Mouse (Mus musculus) stomach, embryonic 14.5 days (tissue): ENCODE results near the gene Qars. TPM values are rescaled to one million over a fixed set of nuclear protein-coding genes. Genes with fewer than 3 reads are reported as not detected.

Experiments
- ATAC-seq: fragments of 200-750 bp; cut with Nextera tagmentation; 2 replicates; pipeline ENCODE4 v1.8.0; 2017; ENCODE audit warnings: low read depth, moderate TSS enrichment; ENCODE audit not compliant: insufficient number of reproducible peaks, insufficient read depth, low FRiP score
- H3K27ac ChIP-seq: fragments of 300-500 bp; sonication (generic); 2 replicates; pipeline ENCODE4 v1.5.1; 2014; ENCODE audit warnings: mild to moderate bottlenecking, low read length, moderate library complexity, mixed read lengths
- H3K27me3 ChIP-seq: fragments of 300-500 bp; sonication (generic); 2 replicates; pipeline ENCODE4 v1.6.1; 2014; ENCODE audit warnings: low read length, control low read depth, mixed read lengths; ENCODE audit not compliant: control insufficient read depth, insufficient read depth
- H3K36me3 ChIP-seq: fragments of 300-500 bp; sonication (generic); 2 replicates; pipeline ENCODE4 v1.6.1; 2014; ENCODE audit warnings: mild to moderate bottlenecking, control low read depth, low read length, moderate library complexity, mixed read lengths; ENCODE audit not compliant: control insufficient read depth, insufficient read depth
- H3K4me1 ChIP-seq: fragments of 300-500 bp; sonication (generic); 2 replicates; pipeline ENCODE4 v1.6.1; 2014; ENCODE audit warnings: low read length, control low read depth, mixed read lengths; ENCODE audit not compliant: control insufficient read depth, insufficient read depth
- H3K4me2 ChIP-seq: fragments of 300-500 bp; sonication (generic); replicated peaks from 2 replicates; pipeline ENCODE4 v1.6.1; 2014; ENCODE audit warnings: low read depth, low read length, control low read depth
- H3K4me3 ChIP-seq: fragments of 300-500 bp; sonication (generic); 2 replicates; pipeline ENCODE4 v1.5.1; 2014; ENCODE audit warnings: low read depth, low read length, control low read depth
- H3K9ac ChIP-seq: fragments of 300-500 bp; sonication (generic); replicated peaks from 2 replicates; pipeline ENCODE4 v1.6.1; 2014; ENCODE audit warnings: low read depth, mild to moderate bottlenecking, control low read depth, low read length, moderate library complexity, mixed read lengths
- H3K9me3 ChIP-seq: fragments of 300-500 bp; sonication (generic); 2 replicates; pipeline ENCODE4 v1.6.1; 2016; ENCODE audit warnings: low read depth, low read length, control low read depth; ENCODE audit not compliant: control insufficient read depth
- WGBS: fragments of 180-500 bp; shearing (Covaris S2); extraction: QIAGEN DNeasy Blood & Tissue Kit; methylation state at CpG from one replicate; pipeline ENCODE4 v1.1.7; 2014; 5-methylcytosine and 5-hydroxymethylcytosine counted together
- polyA plus RNA-seq: library from polyadenylated mRNA; unstranded; fragments of >200 nt; fragmentation: Nextera tagmentation; extraction: Ambion mirVana; gene quantifications from 2 replicates; pipeline ENCODE4 v1.2.1, GENCODE M21; 2014

Gene Qars
- polyA plus RNA-seq, 1 experiment from 2014 or later, result 114 TPM

- no peak for ATAC-seq
- Histone ChIP-seq H3K9ac (no peak overlapping the region), H3K4me1 (peaks cover 8% of the 10 kb centered on the region), H3K36me3 (peaks cover 32% of the 10 kb centered on the region), H3K27ac (peak overlapping the region; percentile 61; the same call in 1 of the 2 replicates), H3K4me3 (peak overlapping the region; percentile 57; the same call in 1 of the 2 replicates), H3K9me3 (no peaks in the 10 kb centered on the region), H3K4me2 (peak overlapping the region; percentile 87), H3K27me3 (no peaks in the 10 kb centered on the region)
- 84% methylated on average over 7 of the region's 7 CpGs for WGBS
These were observed 605 bp upstream of the Qars start for GRCm38 (mm10) chr9:108506901-108507300.

- Histone ChIP-seq H3K4me1 (peaks cover 8% of the 10 kb centered on the region), H3K9ac (peak overlapping the region; percentile 81), H3K4me2 (peak overlapping the region; percentile 87), H3K4me3 (peak overlapping the region; percentile 57), H3K27me3 (no peaks in the 10 kb centered on the region), H3K9me3 (no peaks in the 10 kb centered on the region), H3K27ac (no peak overlapping the region), H3K36me3 (peaks cover 43% of the 10 kb centered on the region)
- WGBS, result 84% methylated on average over 7 of the region's 7 CpGs
- ATAC-seq, result no peak
These were observed 1.3 kb downstream of the Qars start for GRCm38 (mm10) chr9:108508776-108509175.

- Histone ChIP-seq H3K27ac (peak within 1 kb of the TSS; percentile 99), H3K36me3 (peaks cover 50% of the 10 kb centered on the region), H3K4me3 (peak within 1 kb of the TSS; percentile 72), H3K9me3 (no peaks in the 10 kb centered on the region), H3K4me1 (peaks cover 11% of the 10 kb centered on the region), H3K27me3 (no peaks in the 10 kb centered on the region), H3K4me2 (peak within 1 kb of the TSS; percentile 75), H3K9ac (peak within 1 kb of the TSS; percentile 95)
- WGBS, result under 1% methylated on average over 55 of the region's 55 CpGs
- peak; percentile 96 for ATAC-seq
These were observed 9.1 kb downstream of the Qars start, which contains the start of gene Qrich1 for GRCm38 (mm10) chr9:108516380-108517251. Gene Qrich1 (plus strand): TSS chr9:108516806.

- Histone ChIP-seq H3K36me3 (peaks cover 42% of the 10 kb centered on the region), H3K27ac (peak overlapping the region; percentile 99), H3K9ac (peak overlapping the region; percentile 95), H3K4me3 (peak overlapping the region; percentile 72), H3K9me3 (no peaks in the 10 kb centered on the region), H3K4me2 (peak overlapping the region; percentile 75), H3K27me3 (no peaks in the 10 kb centered on the region), H3K4me1 (peaks cover 11% of the 10 kb centered on the region)
- peak; percentile 74 for ATAC-seq
- WGBS, result under 1% methylated on average over 77 of the region's 95 CpGs
These were observed 9.9 kb downstream of the Qars start for GRCm38 (mm10) chr9:108517253-108517930.

GRCm38 (mm10) chr9:108517931-108518332 lies 10.4 kb downstream of the Qars start:
- Histone ChIP-seq H3K4me1 (peaks cover 11% of the 10 kb centered on the region), H3K4me2 (peak overlapping the region; percentile 75), H3K9ac (peak overlapping the region; percentile 95), H3K4me3 (peak overlapping the region; percentile 72), H3K9me3 (no peaks in the 10 kb centered on the region), H3K27ac (peak overlapping the region; percentile 99), H3K36me3 (peaks cover 37% of the 10 kb centered on the region), H3K27me3 (no peaks in the 10 kb centered on the region)
- no peak for ATAC-seq
- WGBS, result 0% methylated on average over 13 of the region's 13 CpGs

- peaks cover 15% of the 10 kb centered on the region; the same call in 1 of the 2 replicates for H3K36me3 ChIP-seq
- ATAC-seq, result no peak
- WGBS, result 83% methylated on average over 2 of the region's 2 CpGs
- H3K27me3 ChIP-seq, result no peaks in the 10 kb centered on the region
- H3K9me3 ChIP-seq, result no peaks in the 10 kb centered on the region
- peaks cover 8% of the 10 kb centered on the region for H3K4me1 ChIP-seq
- no peak overlapping the region for H3K9ac ChIP-seq
- H3K4me3 ChIP-seq, result no peak overlapping the region
- H3K27ac ChIP-seq, result no peak overlapping the region
- no peak overlapping the region for H3K4me2 ChIP-seq
These were observed 14.1 kb downstream of the Qars start for GRCm38 (mm10) chr9:108521604-108522003.

GRCm38 (mm10) chr9:108523341-108523740 lies 15.8 kb downstream of the Qars start:
- Histone ChIP-seq H3K9ac (no peak overlapping the region), H3K27ac (no peak overlapping the region), H3K36me3 (peaks cover 15% of the 10 kb centered on the region; the same call in 1 of the 2 replicates), H3K4me1 (peaks cover 8% of the 10 kb centered on the region), H3K27me3 (no peaks in the 10 kb centered on the region), H3K4me3 (no peak overlapping the region), H3K9me3 (no peaks in the 10 kb centered on the region), H3K4me2 (no peak overlapping the region)
- 95% methylated on average over 4 of the region's 4 CpGs for WGBS
- no peak for ATAC-seq

GRCm38 (mm10) chr9:108525400-108525799 lies 17.9 kb downstream of the Qars start:
- Histone ChIP-seq H3K4me3 (no peak overlapping the region), H3K9ac (no peak overlapping the region), H3K27ac (no peak overlapping the region), H3K4me1 (no peaks in the 10 kb centered on the region), H3K4me2 (no peak overlapping the region), H3K9me3 (no peaks in the 10 kb centered on the region), H3K36me3 (peaks cover 24% of the 10 kb centered on the region), H3K27me3 (no peaks in the 10 kb centered on the region)
- 86% methylated on average over 3 of the region's 3 CpGs for WGBS
- no peak for ATAC-seq
